Mouse (Mus musculus) brown adipose tissue, adult 24 weeks (tissue): ENCODE results near the gene Slc43a1. TPM values are rescaled to one million over a fixed set of nuclear protein-coding genes. Genes with fewer than 3 reads are reported as not detected.

Source experiments
- H3K27ac ChIP-seq: fragments of 200-500 bp; replicated peaks from 2 replicates; pipeline ENCODE4 v1.5.1; 2012; ENCODE audit warnings: low read depth, mild to moderate bottlenecking, low read length
- H3K4me1 ChIP-seq: fragments of 200-500 bp; 2 replicates; pipeline ENCODE4 v1.6.1; 2012; ENCODE audit warnings: low read length, mixed read lengths; ENCODE audit not compliant: control insufficient read depth, insufficient read depth, insufficient read length
- H3K4me3 ChIP-seq: fragments of 200-500 bp; 2 replicates; pipeline ENCODE4 v1.5.1; 2012; ENCODE audit warnings: low read depth, mild to moderate bottlenecking, low read length, moderate library complexity; ENCODE audit not compliant: insufficient read depth
- polyA plus RNA-seq: library from polyadenylated mRNA; stranded (reverse); fragments of >200 nt; gene quantifications from 2 replicates; pipeline ENCODE4 v1.2.4, GENCODE M21; 2012; ENCODE audit not compliant: missing spikeins, insufficient read depth, insufficient read length

The Slc43a1 gene
- polyA plus RNA-seq, 1 experiment: 3.5 TPM

DNA sequence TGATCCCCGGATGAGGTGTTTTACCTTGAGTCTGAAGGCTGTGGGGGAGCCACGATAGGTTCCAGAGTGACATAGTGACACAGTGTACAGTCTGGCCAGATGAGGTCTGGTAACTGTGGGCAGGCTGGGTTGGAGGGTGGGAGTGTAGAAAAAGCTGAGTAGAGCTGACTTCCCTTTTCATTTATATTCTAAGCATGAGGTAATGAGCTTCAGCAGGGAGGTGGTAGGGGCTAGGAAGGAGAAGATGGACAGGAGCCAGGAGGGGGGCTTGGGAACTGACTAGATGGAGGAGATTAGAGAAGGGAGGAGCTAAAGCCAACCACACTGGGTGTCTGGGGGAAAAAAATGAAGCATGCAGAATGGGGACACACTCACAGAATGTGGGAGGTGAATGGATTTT, 30.3 kb downstream of the Slc43a1 start:
- H3K4me1 ChIP-seq: no peaks in the 10 kb centered on the region; the same call in 1 of the 2 replicates
- H3K27ac ChIP-seq: no peak overlapping the region
- H3K4me3 ChIP-seq: no peak overlapping the region

DNA sequence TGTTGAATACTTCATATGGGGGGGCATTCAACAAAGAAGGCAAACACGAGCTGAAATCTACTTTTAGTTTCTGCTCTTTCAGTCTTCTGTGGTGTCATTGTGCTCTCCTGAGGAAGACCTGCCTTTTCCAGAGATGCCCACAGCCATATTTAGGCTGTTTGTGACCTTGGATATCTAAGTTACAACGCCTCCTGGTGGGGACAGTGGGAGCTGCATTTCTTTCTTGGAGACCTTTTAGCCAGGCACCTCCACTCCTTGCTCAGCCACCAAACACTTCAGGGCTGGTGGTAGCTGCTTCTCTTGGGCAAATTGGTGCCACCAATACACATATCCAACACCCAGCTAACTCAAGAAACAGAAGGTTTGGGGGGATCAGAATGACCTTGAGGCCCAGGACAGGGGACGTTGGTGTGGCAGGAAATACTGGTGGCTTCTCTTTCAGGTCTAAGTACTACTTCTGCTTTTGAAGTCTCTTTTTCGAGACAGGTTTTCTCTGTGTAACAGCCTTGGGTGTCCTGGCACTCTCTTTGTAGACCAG, 32.0 kb downstream of the Slc43a1 start:
- Histone ChIP-seq H3K4me1 (no peaks in the 10 kb centered on the region; the same call in 1 of the 2 replicates), H3K27ac (no peak overlapping the region), H3K4me3 (no peak overlapping the region)

DNA sequence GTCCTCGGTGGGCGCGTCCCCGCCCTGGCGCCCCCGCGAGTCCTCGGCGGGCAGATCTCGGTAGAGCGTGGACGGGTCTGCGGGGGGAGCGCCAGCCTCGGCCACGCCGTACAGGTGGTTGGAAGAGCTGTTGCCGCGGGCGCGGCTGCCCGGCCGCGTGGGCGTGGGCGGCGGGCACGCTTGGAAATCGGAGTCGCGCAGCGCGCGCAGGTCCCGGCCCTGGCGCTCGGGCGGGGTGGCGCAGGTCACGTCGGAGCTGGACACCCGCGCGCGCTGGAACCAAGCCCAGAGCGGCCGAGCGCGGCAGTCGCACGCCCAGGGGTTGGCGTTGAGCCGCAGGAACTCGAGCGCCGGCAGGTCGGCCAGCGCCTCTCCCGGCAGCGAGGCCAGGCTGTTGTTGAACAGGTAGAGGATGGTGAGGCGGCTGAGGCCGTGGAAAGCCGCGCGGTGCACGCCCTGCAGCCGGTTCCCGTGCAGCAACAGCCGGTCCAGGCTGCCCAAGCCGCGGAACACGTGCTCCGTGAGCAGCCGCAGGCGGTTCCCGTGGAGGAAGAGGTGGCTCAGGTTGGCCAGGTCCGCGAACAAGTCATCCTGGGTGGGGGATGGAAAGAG, 33.6 kb downstream of the Slc43a1 start:
- Histone ChIP-seq H3K27ac (no peak overlapping the region), H3K4me3 (peak overlapping the region; percentile 50), H3K4me1 (no peaks in the 10 kb centered on the region)

DNA sequence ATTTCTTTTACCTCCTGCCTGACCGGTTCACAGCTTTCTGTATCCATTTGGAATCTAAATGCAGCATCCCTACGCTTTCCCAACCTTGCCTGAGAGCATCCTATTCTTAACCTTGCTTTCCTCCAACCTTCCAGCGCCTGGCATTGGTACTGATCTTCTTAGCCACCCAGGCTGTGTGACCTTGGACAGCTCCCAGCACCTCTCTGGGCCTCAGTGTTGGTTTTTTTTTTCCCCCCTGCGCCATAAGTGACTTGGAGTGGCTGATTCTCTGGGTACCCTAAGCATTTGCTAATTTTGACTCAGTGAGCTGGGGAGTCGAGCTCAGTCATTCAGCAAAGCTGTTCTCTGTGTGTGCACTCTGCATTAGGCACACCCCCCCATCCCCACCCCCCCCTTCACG, 37.2 kb downstream of the Slc43a1 start:
- Histone ChIP-seq H3K4me1 (no peaks in the 10 kb centered on the region), H3K27ac (no peak overlapping the region), H3K4me3 (no peak overlapping the region)

DNA sequence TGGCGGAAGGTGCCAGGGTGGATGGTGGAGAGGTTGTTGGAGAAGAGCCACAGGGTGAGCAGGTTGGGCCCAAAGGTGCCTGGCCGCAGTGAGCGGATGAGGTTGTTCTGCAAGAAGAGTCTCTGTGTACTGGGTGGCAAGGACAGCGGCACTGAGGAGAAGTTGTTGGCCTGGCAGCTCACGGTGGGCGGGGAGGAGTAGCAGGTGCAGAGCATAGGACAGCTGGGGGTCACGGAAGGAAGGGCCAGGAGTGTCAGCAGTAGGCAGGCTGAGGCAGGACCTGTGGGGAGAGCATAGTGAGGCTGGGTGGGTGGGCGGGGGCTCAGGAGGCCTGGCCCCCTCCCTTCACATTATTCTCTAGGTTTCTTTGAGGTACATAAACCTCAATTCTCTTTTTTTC, 41.9 kb downstream of the Slc43a1 start:
- Histone ChIP-seq H3K4me3 (no peak overlapping the region), H3K4me1 (no peaks in the 10 kb centered on the region), H3K27ac (no peak overlapping the region)

DNA sequence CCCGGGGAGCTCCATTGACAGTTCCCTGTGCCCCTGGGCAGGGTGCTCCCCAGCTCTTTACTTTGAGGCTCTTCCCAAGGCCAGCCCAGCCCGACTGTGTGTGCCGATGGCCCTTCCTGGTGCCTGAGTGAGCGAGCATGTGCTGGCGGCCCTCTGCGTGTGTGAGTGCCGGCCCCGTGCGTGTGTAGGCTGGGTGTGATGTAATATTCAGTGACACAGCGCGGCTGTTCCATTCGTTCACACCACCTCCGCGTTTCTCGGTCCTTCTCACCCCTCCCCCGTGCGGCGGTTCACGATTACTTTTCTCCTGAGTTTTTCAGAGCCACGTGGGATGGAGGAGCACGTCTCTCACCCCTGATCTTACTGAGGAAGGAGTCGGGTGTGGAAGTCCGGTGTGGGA, 44.0 kb downstream of the Slc43a1 start:
- no peak overlapping the region for H3K27ac ChIP-seq
- peak overlapping the region; percentile 17; the same call in 1 of the 2 replicates for H3K4me3 ChIP-seq
- peaks cover 3% of the 10 kb centered on the region; the same call in 1 of the 2 replicates for H3K4me1 ChIP-seq

DNA sequence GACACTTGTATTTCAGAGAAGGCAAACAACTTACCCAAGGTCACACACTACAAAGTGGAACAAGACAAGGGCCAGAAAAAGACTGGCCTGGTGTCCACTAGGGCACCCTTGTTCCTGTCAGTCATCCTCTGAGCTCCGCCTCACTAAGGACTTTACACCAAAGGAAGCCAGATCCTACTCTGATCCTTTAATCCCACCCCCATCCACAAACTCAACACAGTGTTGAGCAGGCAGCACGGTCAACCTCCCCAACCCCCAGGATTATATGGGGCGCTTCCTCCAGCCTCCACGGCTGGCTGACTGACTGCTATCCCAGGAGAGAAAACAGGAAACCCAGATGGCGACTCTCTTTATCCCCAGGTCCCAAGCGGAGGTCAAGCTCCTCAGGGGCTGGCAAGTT, 44.4 kb downstream of the Slc43a1 start:
- no peak overlapping the region for H3K27ac ChIP-seq
- H3K4me1 ChIP-seq: peaks cover 5% of the 10 kb centered on the region; the same call in 1 of the 2 replicates
- 0 out of 2 replicates have a peak overlapping the region, but pooled peaks have one; percentile 17 for H3K4me3 ChIP-seq

DNA sequence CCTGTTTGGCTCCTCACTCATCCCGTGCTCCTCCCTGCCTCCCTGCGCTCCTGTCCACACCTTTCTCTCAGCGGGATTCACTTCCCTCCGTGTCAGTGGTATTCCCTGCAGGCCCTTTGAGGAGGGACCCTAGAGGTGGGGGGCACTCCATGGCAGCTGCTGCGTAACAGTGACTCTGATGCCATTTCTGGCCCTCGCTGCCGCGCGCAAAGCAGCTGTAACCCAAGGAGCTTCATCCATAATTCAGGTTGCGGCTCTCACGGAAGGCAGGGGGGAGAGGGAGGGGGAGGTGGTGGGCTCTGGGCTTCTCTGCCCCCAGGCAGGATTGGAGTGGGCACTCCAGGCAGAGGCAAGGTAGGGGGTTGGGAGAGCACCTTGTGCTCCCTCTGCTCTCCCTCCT, 44.9 kb downstream of the Slc43a1 start:
- no peak overlapping the region for H3K27ac ChIP-seq
- peaks cover 5% of the 10 kb centered on the region; the same call in 1 of the 2 replicates for H3K4me1 ChIP-seq
- no peak overlapping the region for H3K4me3 ChIP-seq

DNA sequence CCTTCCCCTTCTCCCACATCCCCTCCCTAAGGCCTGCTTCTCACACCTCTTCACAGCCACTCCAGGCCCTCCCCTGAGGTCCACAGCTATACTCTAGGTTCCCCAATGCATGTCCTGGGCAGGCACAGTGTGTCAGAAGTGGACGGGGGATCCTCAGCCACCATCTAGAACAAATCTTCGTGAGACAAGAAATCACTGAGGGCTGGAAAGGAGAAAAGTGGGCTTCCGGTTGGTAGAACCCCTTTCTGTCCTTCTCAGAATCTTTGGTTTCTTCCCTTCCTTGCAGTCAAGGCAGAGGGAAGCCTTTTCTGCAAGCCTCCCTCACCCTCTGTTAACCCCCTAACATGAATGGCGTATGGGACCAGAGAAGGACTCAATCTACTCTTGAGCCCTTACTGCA, 45.3 kb downstream of the Slc43a1 start:
- no peak overlapping the region for H3K27ac ChIP-seq
- H3K4me1 ChIP-seq: peaks cover 5% of the 10 kb centered on the region; the same call in 1 of the 2 replicates
- H3K4me3 ChIP-seq: no peak overlapping the region

DNA sequence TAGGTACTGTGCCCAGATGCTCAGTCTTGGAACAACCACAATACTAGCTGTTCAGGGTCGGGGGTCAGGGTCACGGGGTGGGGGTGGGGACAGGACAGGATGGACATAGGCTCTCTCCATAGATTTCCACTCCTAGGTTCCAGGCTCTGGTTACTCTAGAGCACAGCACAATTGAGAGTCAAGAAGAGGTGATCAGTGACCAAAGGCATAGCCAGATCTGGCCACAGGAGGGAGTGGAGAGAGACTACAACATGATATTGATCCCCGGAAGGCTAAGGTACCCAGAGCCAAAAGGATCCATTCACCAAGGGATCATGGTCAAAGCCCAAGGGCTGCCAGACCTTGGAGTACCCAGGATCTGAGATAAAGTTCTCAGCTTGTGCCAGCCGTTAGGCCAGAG, 46.0 kb downstream of the Slc43a1 start:
- H3K27ac ChIP-seq: no peak overlapping the region
- no peak overlapping the region for H3K4me3 ChIP-seq
- peaks cover 9% of the 10 kb centered on the region for H3K4me1 ChIP-seq

DNA sequence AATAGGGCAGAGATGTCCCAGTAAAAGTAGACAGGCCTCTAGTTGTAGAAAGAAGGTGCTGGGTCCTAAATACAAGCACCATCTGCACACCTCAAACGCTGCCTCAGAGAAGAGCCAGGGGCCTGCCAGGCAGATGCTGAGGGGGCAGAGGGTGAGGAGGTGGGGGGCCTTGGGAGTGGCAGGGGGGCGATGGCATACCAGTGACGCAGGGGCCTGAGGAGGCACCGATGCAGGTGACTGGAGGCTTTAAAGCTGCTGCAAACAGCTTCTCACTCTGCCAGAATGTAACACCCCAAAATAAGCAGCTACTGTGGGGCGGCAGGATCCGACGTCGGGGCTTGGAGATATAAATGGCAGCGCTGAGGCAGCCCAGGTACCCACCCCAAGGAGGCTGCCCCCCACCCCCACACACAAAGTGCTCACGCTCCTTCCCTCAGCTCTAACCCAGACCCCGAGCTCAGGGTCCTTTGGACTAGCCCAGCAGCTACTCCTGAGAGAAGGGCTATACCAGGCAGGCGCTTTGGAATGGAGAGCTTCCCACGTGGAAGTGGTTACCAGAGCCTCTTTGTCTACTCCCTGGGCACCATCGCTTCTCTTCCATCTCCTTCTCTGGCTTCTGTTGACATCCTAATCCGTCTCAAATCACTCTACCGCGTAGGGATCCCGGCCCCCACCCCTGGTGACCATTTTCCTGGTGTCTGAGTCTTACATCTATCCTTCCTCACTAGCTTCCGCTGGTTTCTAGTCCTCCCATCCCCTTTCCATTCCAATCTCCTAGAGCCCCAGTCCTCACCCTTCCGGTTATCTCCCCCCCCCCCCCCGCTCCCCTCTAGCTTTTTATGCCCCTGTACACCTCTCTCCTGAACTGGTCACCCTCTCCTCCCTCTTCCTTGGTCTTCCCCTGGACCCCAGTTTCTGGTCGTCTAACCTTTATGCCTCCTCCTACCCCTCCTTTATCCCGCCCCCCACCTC, 46.7 kb downstream of the Slc43a1 start:
- Histone ChIP-seq H3K4me1 (peaks cover 9% of the 10 kb centered on the region), H3K27ac (no peak overlapping the region), H3K4me3 (no peak overlapping the region)

DNA sequence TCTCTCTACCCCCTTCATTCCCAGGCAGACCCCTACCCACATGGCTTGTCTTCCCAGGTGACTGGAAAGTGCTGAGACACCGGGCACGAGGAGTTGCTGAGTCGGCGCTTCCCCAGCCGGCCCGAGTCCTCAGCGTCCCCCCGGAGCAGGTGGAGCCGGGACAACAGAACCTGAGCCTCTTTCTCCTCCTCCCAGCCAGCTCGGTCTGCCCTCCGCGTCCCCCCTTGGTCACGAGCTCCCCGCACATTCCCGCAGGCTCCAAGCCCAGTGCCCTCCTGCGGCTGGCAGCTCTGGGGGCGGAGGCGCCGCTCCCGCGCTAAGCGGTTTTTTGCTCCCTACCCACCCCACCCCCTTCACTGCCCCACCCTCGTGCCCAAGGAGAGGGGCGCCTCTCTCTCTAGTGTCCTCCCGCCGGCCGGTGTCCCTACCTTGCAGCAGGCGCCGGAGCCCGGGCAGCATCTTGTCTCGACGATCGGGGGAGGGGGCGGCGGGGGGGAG, 47.6 kb downstream of the Slc43a1 start, which contains the start of gene Rtn4rl2:
TSS of gene Rtn4rl2 (minus strand) at position 477 of the 498 bp plus-strand sequence.
- H3K27ac ChIP-seq: no peak within 1 kb of the TSS
- peak within 1 kb of the TSS; percentile 69 for H3K4me3 ChIP-seq
- H3K4me1 ChIP-seq: peaks cover 9% of the 10 kb centered on the region

DNA sequence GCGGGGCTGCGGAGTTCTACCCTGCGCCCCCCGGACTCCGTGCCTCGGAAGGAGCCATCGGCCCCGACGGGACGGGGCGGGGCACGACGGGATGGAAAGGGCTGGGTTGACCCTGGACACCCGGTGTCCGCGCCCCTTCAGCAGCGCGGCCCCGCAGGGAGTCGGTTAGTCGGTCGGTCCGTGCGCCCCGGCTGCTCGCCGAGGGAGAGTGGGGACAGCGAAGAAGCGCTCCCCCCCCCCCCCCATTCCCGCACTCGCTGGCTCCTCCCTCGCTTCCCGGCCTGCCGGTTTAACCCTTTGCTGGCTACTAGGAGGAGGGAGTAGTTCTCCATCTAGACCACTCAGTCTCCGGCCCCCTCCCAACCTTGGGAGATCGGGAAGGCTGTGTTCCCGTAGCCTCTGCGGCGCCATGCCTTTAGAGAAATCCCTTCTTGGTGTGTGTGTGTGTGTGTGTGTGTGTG, 48.2 kb downstream of the Slc43a1 start:
- Histone ChIP-seq H3K4me3 (peak overlapping the region; percentile 69), H3K27ac (no peak overlapping the region)

DNA sequence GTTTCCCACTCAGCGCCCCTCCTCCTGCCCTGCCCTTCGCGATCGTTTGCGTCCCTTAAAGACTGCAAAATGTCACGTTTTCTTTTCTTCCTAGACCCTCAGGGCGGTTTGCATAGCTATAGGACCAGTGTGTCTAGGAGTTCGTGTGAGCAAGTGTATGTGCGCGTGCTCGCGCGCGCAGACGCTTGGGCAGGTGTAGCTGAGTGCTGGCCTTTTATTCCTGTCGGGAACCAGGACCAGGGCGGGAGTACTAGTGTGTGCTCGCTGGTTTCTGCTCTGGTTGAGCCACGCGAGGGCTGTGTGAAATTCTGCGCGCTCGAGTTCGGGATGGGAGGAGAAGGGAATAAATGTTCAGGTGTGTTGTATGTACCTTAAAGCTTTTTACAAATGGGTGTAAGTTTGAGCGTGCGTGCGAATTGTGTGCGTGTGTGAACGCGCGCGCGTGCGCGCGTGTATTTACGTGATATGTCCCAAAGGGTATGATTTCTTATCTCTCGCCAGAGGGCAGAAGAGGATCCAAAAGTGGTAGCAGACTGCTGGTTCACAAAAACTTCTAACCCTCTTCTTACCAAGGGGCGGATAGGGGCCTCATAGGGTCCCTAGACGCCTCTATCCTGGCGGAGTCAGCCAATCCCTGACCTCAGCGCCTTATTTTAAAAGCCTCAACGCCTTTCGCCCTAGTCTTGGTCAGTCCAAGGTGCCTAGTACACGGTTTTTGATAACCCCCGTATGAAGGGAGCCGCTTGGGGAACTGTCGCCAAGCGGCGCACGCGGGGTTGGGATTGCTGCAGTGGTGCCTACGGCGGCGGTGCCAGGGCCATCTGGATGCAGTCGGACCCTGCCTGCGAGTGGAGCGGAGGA, 49.0 kb downstream of the Slc43a1 start:
- Histone ChIP-seq H3K4me1 (peaks cover 9% of the 10 kb centered on the region), H3K4me3 (peak overlapping the region; percentile 69), H3K27ac (no peak overlapping the region)

More for the DNA sequence above, 48.2 kb downstream of the Slc43a1 start:
- peaks cover 9% of the 10 kb centered on the region for H3K4me1 ChIP-seq
